Mouse (Mus musculus): ENCODE results near the gene Phactr1.

Phactr1 gene

GRCm38 (mm10) chr13:43144720-43145418 lies 464.4 kb downstream of the Phactr1 start:
- no peak for DNase-seq

- DNase-seq, result no peak
These were observed 466.3 kb downstream of the Phactr1 start for GRCm38 (mm10) chr13:43146515-43147258.

GRCm38 (mm10) chr13:43148692-43149091 lies 468.3 kb downstream of the Phactr1 start:
- no peak for DNase-seq

GRCm38 (mm10) chr13:43149661-43150060 lies 469.2 kb downstream of the Phactr1 start:
- no peak for DNase-seq

GRCm38 (mm10) chr13:43152005-43152520 lies 471.6 kb downstream of the Phactr1 start:
- DNase-seq, result no peak

GRCm38 (mm10) chr13:43157370-43157769 lies 476.9 kb downstream of the Phactr1 start:
- DNase-seq, result no peak

GRCm38 (mm10) chr13:43158281-43158680 lies 477.9 kb downstream of the Phactr1 start:
- DNase-seq, result no peak

- no peak for DNase-seq
These were observed 479.0 kb downstream of the Phactr1 start for GRCm38 (mm10) chr13:43159429-43159828.

- no peak for DNase-seq
These were observed 487.3 kb downstream of the Phactr1 start for GRCm38 (mm10) chr13:43167721-43168120.

- DNase-seq, result peak; percentile 99
These were observed 490.7 kb downstream of the Phactr1 start, which contains the start of gene Tbc1d7 for GRCm38 (mm10) chr13:43171020-43171710. Tbc1d7 (minus strand) TSS chr13:43171501.

- no peak for DNase-seq
These were observed 491.8 kb downstream of the Phactr1 start for GRCm38 (mm10) chr13:43172036-43172713.

GRCm38 (mm10) chr13:43173262-43173661 lies 492.8 kb downstream of the Phactr1 start:
- peak; percentile 83 for DNase-seq

GRCm38 (mm10) chr13:43176676-43177075 lies 496.3 kb downstream of the Phactr1 start:
- no peak for DNase-seq

- DNase-seq, result no peak
These were observed 496.9 kb downstream of the Phactr1 start for GRCm38 (mm10) chr13:43177317-43177716.

- DNase-seq, result no peak
These were observed 500.7 kb downstream of the Phactr1 start for GRCm38 (mm10) chr13:43181104-43181503.

GRCm38 (mm10) chr13:43182465-43183201 lies 502.2 kb downstream of the Phactr1 start:
- DNase-seq, result peak; percentile 80

- DNase-seq, result no peak
These were observed 503.0 kb downstream of the Phactr1 start for GRCm38 (mm10) chr13:43183248-43184055.

GRCm38 (mm10) chr13:43187736-43188135 lies 507.3 kb downstream of the Phactr1 start:
- DNase-seq, result no peak
